Mouse (Mus musculus) bone marrow macrophage, adult 2 months (primary cell): Measurements from ENCODE around the gene A730061H03Rik. TPM values are rescaled to one million over a fixed set of nuclear protein-coding genes. Genes with fewer than 3 reads are reported as not detected.

Source experiments
- H3K27ac ChIP-seq: 2 replicates; pipeline ENCODE4 v1.5.1; 2012; ENCODE audit warnings: low read depth, low read length; ENCODE audit not compliant: insufficient read depth
- H3K4me1 ChIP-seq: 2 replicates; pipeline ENCODE4 v1.6.1; 2012; ENCODE audit warnings: low read length; ENCODE audit not compliant: control insufficient read depth, insufficient read depth
- H3K4me3 ChIP-seq: 2 replicates; pipeline ENCODE4 v1.5.1; 2012; ENCODE audit warnings: mild to moderate bottlenecking, low read length, moderate library complexity; ENCODE audit not compliant: insufficient read depth
- CTCF ChIP-seq: IDR thresholded peaks from 2 replicates; pipeline ENCODE4 v1.5.1; 2012; ENCODE audit warnings: low read depth, mild to moderate bottlenecking, low read length, moderate library complexity
- POLR2A ChIP-seq: IDR thresholded peaks from 2 replicates; pipeline ENCODE4 v1.6.1; 2012; ENCODE audit warnings: mild to moderate bottlenecking, low read depth, low read length, borderline replicate concordance
- polyA plus RNA-seq: library from polyadenylated mRNA; stranded (reverse); fragments of >200 nt; gene quantifications from 2 replicates; pipeline ENCODE4 v1.2.4, GENCODE M21; 2012; ENCODE audit not compliant: missing spikeins, insufficient read depth, insufficient read length

The A730061H03Rik gene
- polyA plus RNA-seq, 1 experiment, result not detected

DNA sequence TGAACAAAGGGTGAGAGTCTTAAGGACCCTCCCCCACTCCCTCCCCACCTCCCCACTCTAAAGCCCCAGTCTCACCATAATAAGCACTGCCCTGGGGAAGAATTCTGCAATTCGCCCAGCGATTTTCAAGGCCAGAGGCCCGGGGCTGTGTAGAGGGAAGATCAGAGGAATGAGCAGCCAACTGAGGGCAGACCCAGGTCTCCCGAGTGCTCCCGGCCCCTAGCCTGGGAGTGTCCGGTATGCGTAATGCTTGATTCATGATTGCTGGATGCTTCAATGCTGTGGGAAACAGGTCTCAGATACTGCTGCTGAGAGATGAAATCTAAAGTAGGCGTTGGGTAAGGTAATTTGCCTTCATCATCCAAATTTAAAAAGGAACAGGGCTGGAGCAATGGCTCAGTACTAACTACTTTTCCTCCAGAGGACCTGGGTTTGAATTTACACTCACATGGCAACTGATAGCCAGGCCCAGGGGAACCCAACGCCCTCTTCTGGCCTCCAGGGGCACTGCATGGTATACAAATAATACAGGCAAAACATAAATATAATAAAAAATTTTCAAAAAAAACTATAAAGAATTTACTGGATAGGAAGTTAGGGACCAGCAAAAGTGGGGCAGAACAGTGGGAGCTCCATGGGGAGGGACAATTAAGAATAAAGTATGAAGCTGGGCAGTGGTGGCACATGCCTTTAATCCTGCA, 21.9 kb upstream of the A730061H03Rik start:
- no peak for TF ChIP-seq POLR2A
- peak; percentile 56 for TF ChIP-seq CTCF
- no peak overlapping the region for H3K27ac ChIP-seq
- H3K4me3 ChIP-seq, result no peak overlapping the region
- peaks cover 24% of the 10 kb centered on the region for H3K4me1 ChIP-seq

DNA sequence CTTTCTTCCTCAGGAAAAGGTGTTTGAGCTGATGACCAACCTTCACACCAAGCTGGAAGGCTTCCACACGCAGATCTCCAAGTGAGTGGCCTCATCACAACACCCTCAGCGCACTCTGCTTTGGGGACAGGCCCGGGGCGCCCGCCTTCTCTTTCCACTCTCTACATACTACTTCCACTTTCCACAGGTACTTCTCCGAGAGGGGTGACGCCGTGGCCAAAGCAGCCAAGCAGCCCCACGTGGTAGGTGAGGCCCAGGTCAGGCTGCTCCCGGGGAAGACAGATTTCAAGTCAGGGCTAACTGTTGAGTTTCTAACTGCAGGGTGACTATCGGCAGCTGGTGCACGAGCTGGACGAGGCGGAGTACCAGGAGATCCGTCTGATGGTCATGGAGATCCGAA, 20.5 kb upstream of the A730061H03Rik start:
- no peak for TF ChIP-seq CTCF
- TF ChIP-seq POLR2A, result no peak

GRCm38 (mm10) chr14:55579511-55580496, 19.6 kb upstream of the A730061H03Rik start:
- peaks cover 18% of the 10 kb centered on the region for H3K4me1 ChIP-seq
- no peak overlapping the region for H3K4me3 ChIP-seq
- TF ChIP-seq CTCF, result no peak
- H3K27ac ChIP-seq, result no peak overlapping the region

More for the DNA sequence above, 20.5 kb upstream of the A730061H03Rik start:
- H3K27ac ChIP-seq, result no peak overlapping the region
- no peak overlapping the region for H3K4me3 ChIP-seq
- H3K4me1 ChIP-seq, result peaks cover 21% of the 10 kb centered on the region

GRCm38 (mm10) chr14:55578668-55579269, 18.6 kb upstream of the A730061H03Rik start:
- H3K4me3 ChIP-seq, result peak overlapping the region; percentile 98
- H3K27ac ChIP-seq, result peak overlapping the region; percentile 70
- TF ChIP-seq POLR2A (no peak), CTCF (no peak)
- H3K4me1 ChIP-seq, result peaks cover 12% of the 10 kb centered on the region

DNA sequence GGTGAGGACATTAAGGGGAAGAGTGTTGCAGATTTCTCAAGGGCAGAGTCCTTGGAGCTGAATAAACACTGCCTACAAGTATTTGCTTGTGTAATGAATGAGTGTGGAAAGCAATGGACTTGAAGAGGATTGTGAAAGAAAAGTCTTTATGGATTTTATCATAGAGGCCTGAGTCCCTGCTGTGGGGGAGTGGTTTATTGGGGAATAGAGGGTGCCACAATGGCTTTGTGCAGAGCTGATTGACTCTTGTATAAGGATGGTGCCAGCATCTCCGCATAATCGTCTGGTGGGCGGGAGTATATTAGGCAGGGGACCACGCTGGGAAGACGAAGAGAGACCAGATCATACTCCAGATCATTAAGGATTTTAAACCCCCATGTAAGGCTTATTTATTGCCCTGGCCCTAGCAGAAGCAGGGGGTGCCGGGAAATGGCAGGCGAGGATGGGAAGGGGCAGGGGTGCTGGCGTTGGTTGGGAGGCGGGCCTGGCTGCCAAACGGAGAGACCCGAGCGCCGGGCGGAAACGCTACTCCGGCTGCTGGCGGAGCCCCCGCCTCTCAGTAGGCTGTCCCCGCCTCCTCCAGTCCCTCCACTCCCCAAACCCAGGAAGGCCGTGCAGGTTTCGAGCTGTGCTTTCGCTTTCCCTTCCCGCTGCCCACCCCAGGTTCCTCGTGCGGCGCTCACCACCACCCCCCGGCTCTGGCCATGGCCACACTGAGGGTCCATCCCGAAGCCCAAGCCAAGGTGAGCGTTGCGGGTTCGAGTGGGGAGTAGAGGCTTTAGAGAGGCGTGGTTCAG, 17.9 kb upstream of the A730061H03Rik start, which contains the start of gene Psme1:
TSS of gene Psme1 (plus strand) at position 253 of the 797 bp plus-strand sequence.
- peak within 1 kb of the TSS; percentile 98 for H3K4me3 ChIP-seq
- peak within 1 kb of the TSS; percentile 70 for H3K27ac ChIP-seq
- peaks cover 12% of the 10 kb centered on the region for H3K4me1 ChIP-seq
- TF ChIP-seq POLR2A (no peak), CTCF (no peak)

GRCm38 (mm10) chr14:55576376-55576775, 16.2 kb upstream of the A730061H03Rik start:
- TF ChIP-seq POLR2A, result no peak
- peaks cover 12% of the 10 kb centered on the region for H3K4me1 ChIP-seq
- H3K4me3 ChIP-seq, result no peak overlapping the region
- no peak overlapping the region for H3K27ac ChIP-seq

DNA sequence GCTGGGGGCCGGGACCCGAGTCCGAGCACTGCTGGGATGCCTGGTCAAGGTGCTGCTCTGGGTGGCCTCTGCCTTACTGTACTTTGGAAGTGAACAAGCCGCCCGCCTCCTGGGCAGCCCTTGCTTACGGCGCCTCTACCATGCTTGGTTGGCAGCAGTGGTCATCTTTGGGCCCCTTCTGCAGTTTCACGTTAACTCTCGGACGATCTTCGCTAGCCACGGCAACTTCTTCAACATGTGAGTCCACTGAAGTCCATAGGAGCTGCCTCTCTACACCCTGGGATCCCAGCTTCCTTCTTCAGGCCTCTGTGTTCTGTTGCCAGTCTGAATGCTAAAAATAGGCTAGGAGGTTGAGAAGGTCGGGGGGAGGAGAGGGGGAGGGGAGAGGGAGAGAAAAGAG, 15.5 kb upstream of the A730061H03Rik start:
- H3K4me3 ChIP-seq, result no peak overlapping the region
- H3K27ac ChIP-seq, result no peak overlapping the region
- peaks cover 12% of the 10 kb centered on the region for H3K4me1 ChIP-seq
- TF ChIP-seq POLR2A (no peak), CTCF (no peak)

- no peak for TF ChIP-seq CTCF
- TF ChIP-seq POLR2A, result no peak
- Histone ChIP-seq H3K4me3 (no peak within 1 kb of the TSS), H3K27ac (no peak within 1 kb of the TSS), H3K4me1 (peaks cover 12% of the 10 kb centered on the region)
Observed at GRCm38 (mm10) chr14:55575302-55575701, 15.1 kb upstream of the A730061H03Rik start, which contains the start of gene Fitm1. TSS of gene Fitm1 (plus strand) at chr14:55575617.

- Histone ChIP-seq H3K4me1 (peaks cover 5% of the 10 kb centered on the region), H3K27ac (no peak overlapping the region), H3K4me3 (no peak overlapping the region)
- TF ChIP-seq POLR2A, result no peak
- no peak for TF ChIP-seq CTCF
Observed at GRCm38 (mm10) chr14:55571760-55572159, 11.6 kb upstream of the A730061H03Rik start.
